Mouse (Mus musculus) cortical plate, adult 2 months (tissue): ENCODE data around the gene Pdx1. TPM values are rescaled to one million over a fixed set of nuclear protein-coding genes. Genes with fewer than 3 reads are reported as not detected.

Experiments
- H3K27ac ChIP-seq: fragments of 200-500 bp; 2 replicates; pipeline ENCODE4 v1.5.1; 2012; ENCODE audit warnings: low read length, control low read depth, inconsistent platforms; ENCODE audit not compliant: insufficient read depth
- H3K4me1 ChIP-seq: fragments of 200-500 bp; 2 replicates; pipeline ENCODE4 v1.6.1; 2011; ENCODE audit warnings: low read length; ENCODE audit not compliant: control insufficient read depth, insufficient read depth
- H3K4me3 ChIP-seq: fragments of 200-500 bp; 2 replicates; pipeline ENCODE4 v1.5.1; 2011; ENCODE audit warnings: mild to moderate bottlenecking, low read length, control low read depth; ENCODE audit not compliant: insufficient read depth
- CTCF ChIP-seq: fragments of 200-500 bp; IDR thresholded peaks from 2 replicates; pipeline ENCODE4 v1.5.1; 2011; ENCODE audit warnings: mild to moderate bottlenecking, control low read depth, low read length; ENCODE audit not compliant: insufficient read depth; ENCODE audit errors: extremely low read depth
- POLR2A ChIP-seq: fragments of 200-500 bp; IDR thresholded peaks from 2 replicates; pipeline ENCODE4 v1.6.1; 2011; ENCODE audit warnings: mild to moderate bottlenecking, low read length, control low read depth; ENCODE audit not compliant: insufficient read depth; ENCODE audit errors: extremely low read depth
- polyA plus RNA-seq: library from polyadenylated mRNA; depleted of rRNA; stranded (reverse); fragments of >200 nt; gene quantifications from 2 replicates; pipeline ENCODE4 v1.2.3, GENCODE M21; 2012; rRNA removed

Pdx1 gene
- not detected in 2 replicates for polyA plus RNA-seq

- no peak for TF ChIP-seq POLR2A
- no peak for TF ChIP-seq CTCF
- Histone ChIP-seq H3K4me1 (no peaks in the 10 kb centered on the region), H3K4me3 (no peak within 1 kb of the TSS), H3K27ac (no peak within 1 kb of the TSS)
Measured at GRCm38 (mm10) chr5:147269926-147270672, at the start of gene Pdx1. Pdx1 (plus strand) TSS chr5:147269959.

GRCm38 (mm10) chr5:147227354-147228112 is 42.2 kb upstream of the Pdx1 start:
- Histone ChIP-seq H3K4me1 (no peaks in the 10 kb centered on the region), H3K27ac (no peak overlapping the region), H3K4me3 (no peak overlapping the region)
- TF ChIP-seq POLR2A (no peak), CTCF (peak; percentile 82)

GRCm38 (mm10) chr5:147235406-147236309 is 34.1 kb upstream of the Pdx1 start:
- TF ChIP-seq CTCF = no peak
- TF ChIP-seq POLR2A = no peak
- H3K4me3 ChIP-seq = no peak overlapping the region
- H3K4me1 ChIP-seq = no peaks in the 10 kb centered on the region
- no peak overlapping the region for H3K27ac ChIP-seq

- H3K27ac ChIP-seq = no peak overlapping the region
- no peaks in the 10 kb centered on the region for H3K4me1 ChIP-seq
- H3K4me3 ChIP-seq = no peak overlapping the region
- no peak for TF ChIP-seq POLR2A
- no peak for TF ChIP-seq CTCF
Measured at GRCm38 (mm10) chr5:147243908-147244307, 25.9 kb upstream of the Pdx1 start.

GRCm38 (mm10) chr5:147260189-147260588 is 9.6 kb upstream of the Pdx1 start:
- H3K27ac ChIP-seq = no peak overlapping the region

GRCm38 (mm10) chr5:147260778-147261177 is 9.0 kb upstream of the Pdx1 start:
- no peaks in the 10 kb centered on the region for H3K4me1 ChIP-seq
- H3K27ac ChIP-seq = no peak overlapping the region
- TF ChIP-seq POLR2A (no peak), CTCF (no peak)

More at GRCm38 (mm10) chr5:147260189-147260588, 9.6 kb upstream of the Pdx1 start:
- H3K4me1 ChIP-seq = no peaks in the 10 kb centered on the region
- TF ChIP-seq POLR2A (no peak), CTCF (no peak)
- H3K4me3 ChIP-seq = no peak overlapping the region

GRCm38 (mm10) chr5:147261899-147262541 is 7.7 kb upstream of the Pdx1 start:
- no peaks in the 10 kb centered on the region for H3K4me1 ChIP-seq
- no peak overlapping the region for H3K4me3 ChIP-seq
- no peak overlapping the region for H3K27ac ChIP-seq
- TF ChIP-seq CTCF = no peak
- TF ChIP-seq POLR2A = no peak

More at GRCm38 (mm10) chr5:147260778-147261177, 9.0 kb upstream of the Pdx1 start:
- no peak overlapping the region for H3K4me3 ChIP-seq

GRCm38 (mm10) chr5:147263945-147264344 is 5.8 kb upstream of the Pdx1 start:
- TF ChIP-seq POLR2A = no peak
- TF ChIP-seq CTCF = no peak
- no peak overlapping the region for H3K27ac ChIP-seq
- H3K4me1 ChIP-seq = no peaks in the 10 kb centered on the region
- H3K4me3 ChIP-seq = no peak overlapping the region

GRCm38 (mm10) chr5:147267434-147267833 is 2.3 kb upstream of the Pdx1 start:
- TF ChIP-seq CTCF = no peak
- no peak for TF ChIP-seq POLR2A

More at GRCm38 (mm10) chr5:147267434-147267833, 2.3 kb upstream of the Pdx1 start:
- Histone ChIP-seq H3K4me3 (no peak overlapping the region), H3K4me1 (no peaks in the 10 kb centered on the region), H3K27ac (no peak overlapping the region)
